Mouse (Mus musculus) kidney, postnatal 14 days (tissue): Measurements from ENCODE around the gene Tmem151b.

Experiments
- DNase-seq: peaks from one replicate; pipeline ENCODE4 v3.0.0; 2022; ENCODE audit warnings: mixed read lengths

Tmem151b gene

GRCm38 (mm10) chr17:45502324-45502723 is 47.2 kb downstream of the Tmem151b start:
- no peak for DNase-seq

DNA sequence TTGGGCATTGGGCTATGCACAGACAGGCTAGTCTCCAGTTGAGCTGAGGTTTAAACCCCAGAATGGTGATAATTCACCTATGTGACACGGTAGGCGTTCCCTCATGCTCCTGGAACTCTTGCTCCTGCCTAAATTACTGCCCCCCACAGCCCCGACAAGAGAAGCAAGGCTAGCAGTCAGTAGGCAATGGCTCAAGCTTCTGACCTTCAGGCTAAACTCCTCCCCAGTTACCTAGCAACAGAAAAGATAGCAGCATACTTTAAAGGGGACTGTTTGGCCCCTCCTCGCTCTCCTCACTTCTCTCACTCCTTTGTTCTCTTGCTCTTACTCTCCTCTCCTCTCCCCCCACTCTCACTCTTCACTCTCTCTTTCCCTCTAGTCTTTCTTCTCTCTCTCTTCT is 48.5 kb downstream of the Tmem151b start:
- no peak for DNase-seq

- DNase-seq, result no peak
Observed at GRCm38 (mm10) chr17:45499516-45499915, 50.0 kb downstream of the Tmem151b start.

DNA sequence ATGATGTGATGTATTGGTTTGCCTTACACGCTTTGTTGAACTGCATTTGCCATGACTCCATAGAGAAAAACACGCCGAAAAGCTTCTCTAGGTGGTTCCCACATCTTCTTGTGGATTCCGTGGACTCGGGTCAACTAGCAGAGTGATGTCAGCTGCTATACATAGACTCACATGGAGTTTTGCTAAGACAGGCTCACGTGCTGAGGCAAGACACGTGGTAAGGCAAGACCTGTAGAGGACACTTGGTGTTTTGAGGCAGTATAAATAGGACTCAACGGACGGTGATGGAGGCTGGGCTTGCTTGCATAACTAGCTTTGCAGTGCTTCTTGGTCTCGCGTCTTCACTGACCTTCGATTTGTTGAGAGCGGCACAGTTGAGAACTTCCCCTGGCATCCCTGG is 51.1 kb downstream of the Tmem151b start:
- DNase-seq, result no peak

GRCm38 (mm10) chr17:45495398-45495797 is 54.1 kb downstream of the Tmem151b start:
- DNase-seq, result no peak
